In genomic region chr10:75104191-75105098, GRCm38 (mm10) we compare ENCODE assay signal across 9 mouse cellular contexts. TPM values are rescaled to one million over a fixed set of nuclear protein-coding genes. Genes with fewer than 3 reads are reported as not detected.
A peak's percentile ranks its signal among the peaks of the same experiment; 100 is the strongest.
DNase-seq lines count a peak whose midpoint lies in the region; ATAC-seq lines count a peak whose summit lies in the region.
"Had no signal": no experiment of that assay in that cellular context is flagged by ENCODE, and none has a peak within 500 bp of the region (broad histone marks: within the 10 kb centered on the region; RNA-seq: fewer than 3 reads in every experiment).

No protein-coding gene starts in this region.

- no peaks in the 10 kb centered on the region for H3K27me3 ChIP-seq in hindbrain, embryonic 15.5 days
- peaks cover 38% of the 10 kb centered on the region for H3K27me3 ChIP-seq in hindbrain, embryonic 10.5 days (ENCODE audit: insufficient read depth, poor library complexity, severe bottlenecking)
- H3K27me3 ChIP-seq in embryonic facial prominence, embryonic 10.5 days (replicated peaks; ENCODE audit: low read depth, poor library complexity, severe bottlenecking) = peaks cover 4% of the 10 kb centered on the region
- no peaks in the 10 kb centered on the region for H3K27me3 ChIP-seq in megakaryocyte, embryonic 14.5 days (replicated peaks)
- H3K27me3 ChIP-seq: limb, embryonic 12.5 days had no signal

- 67% methylated on average over 9 of the region's 9 CpGs for WGBS in hindbrain, embryonic 15.5 days
- 71% methylated on average over 9 of the region's 9 CpGs for WGBS in hindbrain, embryonic 10.5 days
- 70% methylated on average over 9 of the region's 9 CpGs for WGBS in embryonic facial prominence, embryonic 10.5 days

- peaks cover 52% of the 10 kb centered on the region for H3K4me1 ChIP-seq in hindbrain, embryonic 15.5 days (replicated peaks)
- H3K4me1 ChIP-seq in hindbrain, embryonic 10.5 days (replicated peaks) = peaks cover 52% of the 10 kb centered on the region
- H3K4me1 ChIP-seq in embryonic facial prominence, embryonic 10.5 days = peaks cover 52% of the 10 kb centered on the region
- H3K4me1 ChIP-seq in megakaryocyte, embryonic 14.5 days = peaks cover 100% of the 10 kb centered on the region

- no peak overlapping the region for H3K4me2 ChIP-seq in hindbrain, embryonic 15.5 days
- H3K4me2 ChIP-seq: limb, embryonic 12.5 days had no signal

- H3K4me3 ChIP-seq in hindbrain, embryonic 15.5 days = no peak overlapping the region
- H3K4me3 ChIP-seq in hindbrain, embryonic 10.5 days = no peak overlapping the region
- H3K4me3 ChIP-seq in embryonic facial prominence, embryonic 10.5 days = no peak overlapping the region
- H3K4me3 ChIP-seq in megakaryocyte, embryonic 14.5 days (replicated peaks) = peak overlapping the region; percentile 83
- H3K4me3 ChIP-seq: limb, embryonic 12.5 days had no signal

- no peaks in the 10 kb centered on the region for H3K36me3 ChIP-seq in hindbrain, embryonic 15.5 days
- H3K36me3 ChIP-seq in hindbrain, embryonic 10.5 days = no peaks in the 10 kb centered on the region
- no peaks in the 10 kb centered on the region for H3K36me3 ChIP-seq in embryonic facial prominence, embryonic 10.5 days (replicated peaks)
- peaks cover 31% of the 10 kb centered on the region for H3K36me3 ChIP-seq in megakaryocyte, embryonic 14.5 days (replicated peaks; ENCODE audit: low read length)
- H3K36me3 ChIP-seq: limb, embryonic 12.5 days had no signal

- H3K27ac ChIP-seq in hindbrain, embryonic 15.5 days (replicated peaks) = peak overlapping the region; percentile 38
- H3K27ac ChIP-seq in hindbrain, embryonic 10.5 days = no peak overlapping the region
- peak overlapping the region; percentile 49; the same call in 1 of the 2 replicates for H3K27ac ChIP-seq in embryonic facial prominence, embryonic 10.5 days (replicated peaks)
- H3K27ac ChIP-seq: limb, embryonic 12.5 days had no signal

- no peak overlapping the region for H3K9ac ChIP-seq in hindbrain, embryonic 15.5 days
- H3K9ac ChIP-seq: limb, embryonic 12.5 days had no signal

- no peak for DNase-seq in hindbrain, embryonic 10.5 days (ENCODE audit: low spot score)
- DNase-seq in Muller cell, postnatal 12 days (ENCODE audit: inconsistent ontology term) = peak; percentile 72
- DNase-seq in embryonic facial prominence, embryonic 10.5 days (ENCODE audit: low spot score) = no peak
- peak; percentile 68 to 72 for DNase-seq in heart, postnatal 10 days
- no peak for DNase-seq in ovary, postnatal 36 days (ENCODE audit: low spot score)
- no peak for DNase-seq in thymus, postnatal 0 days (ENCODE audit: low spot score)

- ATAC-seq in hindbrain, embryonic 15.5 days (ENCODE audit: low FRiP score, low read depth) = no peak

- H3K9me3 ChIP-seq in hindbrain, embryonic 15.5 days = no peaks in the 10 kb centered on the region
- H3K9me3 ChIP-seq in hindbrain, embryonic 10.5 days = no peaks in the 10 kb centered on the region
- no peaks in the 10 kb centered on the region for H3K9me3 ChIP-seq in embryonic facial prominence, embryonic 10.5 days
- H3K9me3 ChIP-seq in megakaryocyte, embryonic 14.5 days = no peaks in the 10 kb centered on the region
- H3K9me3 ChIP-seq: limb, embryonic 12.5 days had no signal

- intact Hi-C loops in heart, postnatal 10 days (cut with DNase I) = loop anchor here (5.0 kb wide), 1 partner anchor 43 kb away; no protein-coding TSS in a partner anchor

RNA-seq across cellular contexts. Expression of gene Bcr, which starts 44.1 kb away (rescaled TPM):
- 14.0 and 16.5 TPM in 2 replicates for polyA plus RNA-seq in hindbrain, embryonic 15.5 days (2015; fragmentation: Nextera tagmentation; extraction: Ambion mirVana)
- 6.6 and 7.8 TPM in 2 replicates for polyA plus RNA-seq in hindbrain, embryonic 10.5 days (2016; fragmentation: Nextera tagmentation; extraction: Ambion mirVana)
- polyA plus RNA-seq in embryonic facial prominence, embryonic 10.5 days (2016; fragmentation: Nextera tagmentation; extraction: Ambion mirVana) = 8.1 and 9.1 TPM in 2 replicates
- 10 to 100 TPM; 11.1 to 11.7 TPM for total RNA-seq in heart, postnatal 10 days (2021)
- 20.8 and 30.9 TPM in 2 replicates for polyA plus RNA-seq in megakaryocyte, embryonic 14.5 days (2012; ENCODE audit: insufficient read depth, low replicate concordance)
- polyA plus RNA-seq in thymus, postnatal 0 days (2015; fragmentation: Nextera tagmentation; extraction: Ambion mirVana) = 4.0 and 5.6 TPM in 2 replicates

Comparison
In these comparisons a context has a peak if more than half of its experiments do, and no peak if none do; other contexts are left out.
1. DNase-seq: peak in Muller cell, postnatal 12 days (single experiment) and heart, postnatal 10 days (2 of 2); none in hindbrain, embryonic 10.5 days (single experiment), embryonic facial prominence, embryonic 10.5 days (single experiment), ovary, postnatal 36 days (single experiment) and thymus, postnatal 0 days (single experiment).